Mouse (Mus musculus) heart, embryonic 11.5 days (tissue): ENCODE data around the gene Fhl5. TPM values are rescaled to one million over a fixed set of nuclear protein-coding genes. Genes with fewer than 3 reads are reported as not detected.
"Not testable (repeated sequence)": the region's sequence is repeated elsewhere in the genome, so short reads cannot be mapped to it uniquely, and the experiment has no call there.

ENCODE experiments used
- ATAC-seq: fragments of 200-750 bp; cut with Nextera tagmentation; replicated peaks from 2 replicates; pipeline ENCODE4 v1.8.0; 2017; ENCODE audit warnings: moderate library complexity; ENCODE audit not compliant: insufficient number of reproducible peaks, low FRiP score, low TSS enrichment
- H3K27ac ChIP-seq: fragments of 300-500 bp; sonication (generic); 2 replicates; pipeline ENCODE4 v1.5.1; 2014; ENCODE audit warnings: mild to moderate bottlenecking, low read depth, low read length
- H3K27me3 ChIP-seq: fragments of 300-500 bp; sonication (generic); 2 replicates; pipeline ENCODE4 v1.6.1; 2014; ENCODE audit warnings: mild to moderate bottlenecking, low read length, mixed read lengths; ENCODE audit not compliant: control insufficient read depth, insufficient read depth
- H3K36me3 ChIP-seq: fragments of 300-500 bp; sonication (generic); 2 replicates; pipeline ENCODE4 v1.6.1; 2014; ENCODE audit warnings: mild to moderate bottlenecking, low read length, moderate library complexity, mixed read lengths; ENCODE audit not compliant: control insufficient read depth, insufficient read depth
- H3K4me1 ChIP-seq: fragments of 300-500 bp; sonication (generic); 2 replicates; pipeline ENCODE4 v1.6.1; 2014; ENCODE audit warnings: low read length; ENCODE audit not compliant: control insufficient read depth, insufficient read depth
- H3K4me2 ChIP-seq: fragments of 300-500 bp; sonication (generic); 2 replicates; pipeline ENCODE4 v1.6.1; 2014; ENCODE audit warnings: mild to moderate bottlenecking, moderate library complexity
- H3K4me3 ChIP-seq: fragments of 300-500 bp; sonication (generic); 2 replicates; pipeline ENCODE4 v1.5.1; 2014; ENCODE audit warnings: low read depth, low read length
- H3K9ac ChIP-seq: fragments of 300-500 bp; sonication (generic); 2 replicates; pipeline ENCODE4 v1.6.1; 2014; ENCODE audit warnings: mild to moderate bottlenecking, low read depth, low read length, moderate library complexity
- H3K9me3 ChIP-seq: fragments of 300-500 bp; sonication (generic); replicated peaks from 2 replicates; pipeline ENCODE4 v1.6.1; 2016; ENCODE audit warnings: low read length; ENCODE audit not compliant: control insufficient read depth
- WGBS: fragments of 180-500 bp; shearing (Covaris S2); extraction: QIAGEN DNeasy Blood & Tissue Kit; methylation state at CpG from one replicate; pipeline ENCODE4 v1.1.7; 2014; ENCODE audit not compliant: insufficient replicate concordance; 5-methylcytosine and 5-hydroxymethylcytosine counted together
- polyA plus RNA-seq: library from polyadenylated mRNA; unstranded; fragments of >200 nt; fragmentation: Nextera tagmentation; extraction: Ambion mirVana; gene quantifications from 2 replicates; pipeline ENCODE4 v1.2.1, GENCODE M21; 2014

Gene Fhl5
- polyA plus RNA-seq: not detected in 2 replicates

DNA sequence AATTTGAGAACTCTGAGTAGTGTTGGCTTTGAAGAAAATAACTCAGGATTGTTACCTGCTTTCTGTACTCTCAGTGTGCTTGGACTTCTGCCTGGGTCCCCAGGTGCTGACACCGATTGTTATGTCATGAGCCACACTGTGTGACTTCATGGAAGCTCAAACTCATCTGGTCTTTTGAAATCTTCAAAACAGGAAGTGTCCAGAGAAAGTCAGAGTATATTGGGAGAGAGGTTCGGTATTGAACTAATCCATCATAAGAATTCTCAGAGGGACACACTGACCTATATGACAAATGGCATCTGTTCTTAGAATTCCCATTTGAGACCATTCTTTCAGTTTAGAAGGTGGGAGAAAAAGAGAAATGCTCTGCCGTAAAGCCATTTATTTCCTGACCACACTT is at the start of gene Fhl5:
Gene Fhl5, minus strand, starts transcription at position 101 of the 400 bp plus-strand sequence.
- H3K4me3 ChIP-seq: no peak within 1 kb of the TSS
- no peaks in the 10 kb centered on the region for H3K36me3 ChIP-seq
- H3K9me3 ChIP-seq: no peaks in the 10 kb centered on the region
- no peaks in the 10 kb centered on the region for H3K27me3 ChIP-seq
- H3K4me1 ChIP-seq: no peaks in the 10 kb centered on the region
- no peak within 1 kb of the TSS for H3K9ac ChIP-seq
- no peak for ATAC-seq
- no peak within 1 kb of the TSS for H3K4me2 ChIP-seq
- H3K27ac ChIP-seq: no peak within 1 kb of the TSS
- 85% methylated on average over 3 of the region's 3 CpGs for WGBS

DNA sequence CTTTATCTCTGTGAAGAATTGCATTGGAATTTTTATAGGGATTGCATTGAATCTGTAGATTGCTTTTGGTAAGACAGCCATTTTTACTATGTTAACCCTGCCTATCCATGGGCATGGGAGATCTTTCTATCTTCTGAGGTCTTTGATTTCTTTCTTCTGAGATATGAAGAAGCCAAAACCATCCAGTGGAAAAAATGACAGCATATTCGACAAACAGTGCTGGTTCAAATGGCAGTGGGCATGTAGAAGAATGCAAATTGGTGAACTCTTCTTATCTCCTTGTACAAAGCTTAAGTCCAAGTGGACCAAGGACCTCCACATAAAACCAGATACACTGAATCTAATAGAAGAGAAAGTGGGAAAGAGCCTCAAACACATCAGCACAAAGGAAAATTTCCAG is 42.3 kb upstream of the Fhl5 start:
- H3K9me3 ChIP-seq, ATAC-seq, H3K4me3 ChIP-seq, H3K27me3 ChIP-seq, H3K4me1 ChIP-seq, H3K4me2 ChIP-seq, H3K9ac ChIP-seq, H3K27ac ChIP-seq, H3K36me3 ChIP-seq: not testable (repeated sequence)
- WGBS: 66% methylated on average over 1 of the region's 1 CpGs

DNA sequence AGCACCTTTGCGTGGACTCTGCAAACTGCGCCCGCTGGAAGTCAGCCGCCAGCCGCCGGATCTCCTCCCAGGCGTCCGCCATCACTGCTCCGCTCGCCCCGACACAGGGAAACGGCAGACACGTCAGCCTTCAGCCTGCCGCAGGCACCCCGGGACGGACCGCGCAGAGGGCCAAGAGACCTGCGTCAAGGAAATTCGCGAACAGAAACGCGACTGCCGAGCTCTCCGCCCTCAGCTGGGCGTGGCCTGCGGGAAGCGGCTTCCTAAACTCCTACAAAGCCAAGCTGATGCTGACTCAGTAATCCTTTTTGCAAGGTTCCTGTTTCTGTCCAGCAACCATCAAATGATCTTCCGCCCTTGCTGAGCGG is 39.0 kb upstream of the Fhl5 start, which contains the start of gene Ufl1:
Gene Ufl1, minus strand, starts transcription at position 151 of the 368 bp plus-strand sequence.
- Histone ChIP-seq H3K27me3 (no peaks in the 10 kb centered on the region), H3K4me2 (peak within 1 kb of the TSS; percentile 69), H3K4me1 (no peaks in the 10 kb centered on the region), H3K9me3 (no peaks in the 10 kb centered on the region), H3K36me3 (peaks cover 5% of the 10 kb centered on the region; the same call in 1 of the 2 replicates), H3K9ac (peak within 1 kb of the TSS; percentile 97), H3K27ac (peak within 1 kb of the TSS; percentile 96), H3K4me3 (peak within 1 kb of the TSS; percentile 76)
- ATAC-seq: peak; percentile 96
- under 1% methylated on average over 30 of the region's 30 CpGs for whole genome bisulfite sequencing

DNA sequence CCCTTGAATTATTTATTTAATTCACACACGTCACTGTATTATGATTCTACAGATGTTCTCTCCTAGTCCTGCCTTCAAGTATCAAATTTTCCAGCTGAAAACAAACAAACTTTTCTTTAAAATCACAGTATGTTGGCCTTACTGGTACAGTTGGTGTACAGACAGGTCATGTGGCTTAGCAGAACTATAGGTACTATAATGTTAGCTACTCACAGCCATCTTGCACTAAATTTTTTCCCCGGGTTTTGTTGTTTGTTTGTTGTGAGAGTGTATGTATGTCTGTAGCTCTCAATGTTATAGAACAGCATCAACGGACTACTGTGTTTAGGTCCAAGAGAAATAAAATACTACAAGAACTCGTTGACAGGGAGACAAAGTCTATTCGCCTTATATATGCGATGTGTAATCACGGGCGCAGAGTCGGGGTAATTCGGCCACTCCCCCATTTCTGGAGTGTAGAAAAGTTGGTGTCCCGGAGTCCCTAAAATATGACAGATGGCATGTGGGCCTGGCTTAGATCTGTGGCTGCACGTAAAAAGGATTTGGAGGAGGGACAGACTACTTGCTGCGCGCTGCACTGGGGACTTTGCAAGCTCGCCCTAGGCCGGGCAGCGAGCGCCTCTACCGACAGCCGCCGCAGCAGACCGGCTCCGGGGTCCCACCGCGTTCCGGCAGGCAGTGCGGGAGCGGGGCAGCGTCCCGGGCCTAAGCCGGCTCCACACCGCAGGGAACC is 38.4 kb upstream of the Fhl5 start:
- H3K4me3 ChIP-seq: peak overlapping the region; percentile 76
- H3K9ac ChIP-seq: peak overlapping the region; percentile 97
- H3K9me3 ChIP-seq: no peaks in the 10 kb centered on the region
- H3K27me3 ChIP-seq: no peaks in the 10 kb centered on the region
- WGBS: 2% methylated on average over 29 of the region's 32 CpGs
- H3K4me1 ChIP-seq: no peaks in the 10 kb centered on the region
- peak overlapping the region; percentile 96 for H3K27ac ChIP-seq
- peaks cover 5% of the 10 kb centered on the region; the same call in 1 of the 2 replicates for H3K36me3 ChIP-seq
- peak; percentile 87 for ATAC-seq
- H3K4me2 ChIP-seq: peak overlapping the region; percentile 69

DNA sequence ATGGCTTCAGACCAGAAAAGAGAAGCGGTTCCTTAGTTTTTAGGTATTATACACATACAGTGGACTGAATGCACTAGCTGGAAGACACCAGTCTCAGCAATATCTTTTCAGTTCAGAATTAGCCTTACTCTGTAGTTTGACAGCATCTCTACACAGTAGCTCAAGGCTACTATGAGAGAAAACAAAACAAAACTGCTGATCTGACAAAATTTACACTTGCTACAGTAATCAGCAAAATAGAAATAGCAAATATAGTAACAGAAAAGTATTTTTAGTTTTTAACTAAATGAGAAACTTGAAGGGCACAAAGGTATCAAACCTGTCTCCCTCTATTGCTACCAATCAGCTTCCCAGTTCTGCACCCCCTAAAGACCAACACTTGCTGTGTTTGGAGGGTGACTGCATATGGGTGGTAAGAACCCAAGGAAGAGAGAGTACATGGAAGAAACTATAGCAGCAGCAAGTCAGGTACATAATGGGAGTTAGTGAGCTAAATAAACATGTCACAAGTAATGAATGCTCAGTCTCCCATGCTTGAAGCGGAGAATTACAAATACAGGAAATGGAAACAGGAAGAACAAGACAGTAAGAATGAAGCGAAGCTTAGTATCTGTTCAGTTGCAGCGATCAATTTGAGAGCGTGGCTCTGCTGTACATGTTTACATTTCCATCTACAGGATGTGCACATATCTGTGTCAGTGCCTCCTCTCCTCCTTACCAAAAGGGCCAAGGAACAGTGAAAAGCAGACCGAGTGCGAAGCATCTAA is 30.4 kb upstream of the Fhl5 start:
- Histone ChIP-seq H3K4me1 (no peaks in the 10 kb centered on the region), H3K27ac (no peak overlapping the region), H3K36me3 (peaks cover 16% of the 10 kb centered on the region), H3K4me3 (no peak overlapping the region), H3K9me3 (no peaks in the 10 kb centered on the region), H3K9ac (no peak overlapping the region), H3K4me2 (no peak overlapping the region), H3K27me3 (no peaks in the 10 kb centered on the region)
- 84% methylated on average over 7 of the region's 7 CpGs for WGBS
- ATAC-seq: no peak

DNA sequence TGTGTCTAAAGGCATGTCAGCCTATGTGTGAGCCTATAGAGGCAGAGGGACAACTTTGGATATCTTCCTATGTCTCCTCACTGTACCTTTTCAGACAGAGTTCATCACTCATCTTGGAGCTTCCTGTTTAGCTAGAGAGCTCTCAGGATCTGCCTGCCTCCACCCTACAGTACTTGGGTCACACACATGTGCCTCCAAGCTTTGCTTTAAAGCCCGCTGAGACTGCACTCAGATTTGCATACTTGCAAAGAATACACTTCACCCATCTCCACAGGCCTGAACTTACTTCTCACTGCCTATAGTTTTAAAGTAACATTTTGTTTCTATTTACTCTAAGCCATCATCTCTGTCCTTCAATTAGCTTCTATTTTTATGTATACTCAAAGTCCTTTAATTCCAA is 29.2 kb upstream of the Fhl5 start:
- no peak overlapping the region for H3K4me3 ChIP-seq
- no peak overlapping the region for H3K4me2 ChIP-seq
- no peaks in the 10 kb centered on the region for H3K9me3 ChIP-seq
- H3K27ac ChIP-seq: no peak overlapping the region
- no peak for ATAC-seq
- 82% methylated on average over 1 of the region's 1 CpGs for WGBS
- H3K27me3 ChIP-seq: no peaks in the 10 kb centered on the region
- no peaks in the 10 kb centered on the region for H3K4me1 ChIP-seq
- H3K36me3 ChIP-seq: peaks cover 14% of the 10 kb centered on the region
- H3K9ac ChIP-seq: no peak overlapping the region

DNA sequence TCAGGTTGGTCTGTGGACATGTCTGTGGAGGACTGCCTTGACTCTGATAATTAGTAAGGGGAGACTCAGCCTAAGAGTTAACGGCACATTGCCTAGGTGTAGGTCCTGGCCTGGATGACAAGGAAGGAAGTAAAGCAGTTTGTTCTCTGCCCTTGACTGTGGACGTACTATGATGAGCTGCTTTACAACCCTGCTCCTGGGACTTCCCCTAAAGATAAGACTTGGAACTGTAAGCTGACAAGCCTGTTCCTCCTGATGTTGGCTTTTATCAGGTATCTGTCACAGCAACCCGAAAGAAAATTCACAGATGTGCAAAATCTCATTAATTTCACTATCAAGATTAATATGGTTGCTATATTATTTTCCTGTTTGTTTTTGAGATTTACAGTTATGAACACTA is 24.5 kb upstream of the Fhl5 start:
- Histone ChIP-seq H3K4me2 (no peak overlapping the region), H3K27me3 (no peaks in the 10 kb centered on the region), H3K27ac (no peak overlapping the region), H3K36me3 (peaks cover 16% of the 10 kb centered on the region), H3K9me3 (no peaks in the 10 kb centered on the region), H3K4me1 (no peaks in the 10 kb centered on the region), H3K9ac (no peak overlapping the region), H3K4me3 (no peak overlapping the region)
- 74% methylated on average over 3 of the region's 3 CpGs for WGBS
- no peak for ATAC-seq

DNA sequence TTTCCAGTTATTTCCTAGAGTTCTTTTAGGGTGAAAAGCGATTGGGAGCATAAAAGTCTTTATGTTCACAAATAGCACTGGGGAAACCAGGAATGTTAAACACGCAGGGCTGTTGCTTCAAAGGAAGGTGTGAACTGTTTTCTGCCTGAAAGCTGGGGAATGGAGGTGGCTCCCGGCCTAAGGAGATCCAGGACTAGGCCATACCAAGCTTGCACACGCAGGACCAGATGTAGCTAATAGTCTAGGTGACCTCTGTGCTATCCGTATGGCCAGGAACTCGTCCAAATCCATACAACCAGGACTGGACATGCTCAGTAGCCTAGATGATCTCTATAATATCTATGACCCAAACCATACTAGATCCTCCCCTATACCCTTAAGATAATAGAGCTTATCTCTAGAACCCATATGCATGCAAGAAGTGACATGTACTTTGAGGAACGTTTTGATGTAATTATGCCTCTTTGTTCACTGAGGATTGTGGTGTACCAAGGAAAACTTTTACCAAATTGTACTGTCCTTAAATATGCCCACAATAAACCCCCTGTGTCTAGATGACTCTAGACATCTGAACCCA is 15.2 kb upstream of the Fhl5 start:
- H3K4me2 ChIP-seq: no peak overlapping the region
- no peaks in the 10 kb centered on the region for H3K27me3 ChIP-seq
- H3K27ac ChIP-seq: no peak overlapping the region
- no peak overlapping the region for H3K9ac ChIP-seq
- H3K4me3 ChIP-seq: no peak overlapping the region
- no peaks in the 10 kb centered on the region for H3K9me3 ChIP-seq
- H3K36me3 ChIP-seq: peaks cover 12% of the 10 kb centered on the region
- no peak for ATAC-seq
- no peaks in the 10 kb centered on the region for H3K4me1 ChIP-seq
- WGBS: 83% methylated on average over 7 of the region's 7 CpGs
